Mouse (Mus musculus) mouse embryonic stem cell (cell line): ENCODE measurements around the gene Ift22.

Experiments used
- in situ Hi-C, 2 experiments: fragments of 300-500 bp; cut with MboI; formaldehyde crosslinking; loops; 1 replicate in 1 of 2; 3 replicates in 1 of 2; pipeline ENCODE4 v1.14.3; 2019 to 2020; ENCODE audit warnings: low sequenced_read_pairs in 2 of 2, low pct_unique_long_range_greater_than_20kb in 1 of 2, mixed read lengths in 1 of 2; ENCODE audit not compliant: unreplicated experiment in 1 of 2

Gene Ift22

GRCm38 (mm10) chr5:136894840-136895528 lies 13.0 kb upstream of the Ift22 start:
- in situ Hi-C loops, result no loop called here

- in situ Hi-C loops, result no loop called here
These were observed 12.4 kb upstream of the Ift22 start for GRCm38 (mm10) chr5:136895529-136895963.

GRCm38 (mm10) chr5:136904621-136905020 lies 3.3 kb upstream of the Ift22 start:
- in situ Hi-C loops, result loop anchor here in 1 of 2 experiments (5.0 kb wide), 1 partner anchor 112 kb away; no protein-coding TSS in a partner anchor

GRCm38 (mm10) chr5:136905630-136906029 lies 2.3 kb upstream of the Ift22 start:
- in situ Hi-C loops, result no loop called here

DNA sequence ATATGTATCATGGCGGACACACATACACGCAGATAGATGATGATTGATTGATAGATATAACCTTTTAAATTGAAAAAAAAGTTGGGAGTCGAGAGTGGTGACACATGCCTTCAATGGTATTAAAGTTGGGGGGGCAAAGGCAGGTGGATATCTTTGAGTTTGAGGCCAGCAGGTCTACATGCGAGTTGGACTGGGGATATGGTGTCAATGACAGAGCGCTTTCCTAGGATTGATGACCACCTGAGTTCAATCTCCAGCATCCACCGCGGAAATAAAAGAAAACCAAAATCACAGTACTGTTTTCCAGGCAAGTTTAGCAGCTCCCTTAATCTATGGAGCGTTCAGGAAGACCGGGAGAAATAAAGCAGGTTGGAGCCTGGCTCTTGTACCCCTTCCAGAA lies 363 bp upstream of the Ift22 start:
- in situ Hi-C loops, result no loop called here

DNA sequence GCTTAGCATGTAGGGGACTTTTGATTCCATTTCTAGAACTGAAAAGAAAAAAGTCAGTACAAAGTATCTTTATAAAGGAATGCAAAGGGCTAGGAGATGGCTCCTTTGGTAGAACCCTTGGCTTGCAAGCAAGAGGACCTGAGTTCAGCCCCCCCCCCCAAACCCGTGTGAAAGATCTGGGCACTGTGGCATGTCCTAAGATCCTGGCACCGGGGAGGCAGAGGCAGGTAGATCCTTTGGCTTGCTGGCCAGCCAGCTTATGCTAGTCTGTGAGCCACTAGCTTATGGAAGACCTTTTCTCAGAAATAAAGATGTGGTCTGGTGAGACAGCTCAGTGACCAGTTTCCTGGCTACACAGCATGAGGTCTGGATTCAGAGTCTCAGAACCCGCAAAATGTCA lies 6.2 kb downstream of the Ift22 start:
- in situ Hi-C loops, result no loop called here

DNA sequence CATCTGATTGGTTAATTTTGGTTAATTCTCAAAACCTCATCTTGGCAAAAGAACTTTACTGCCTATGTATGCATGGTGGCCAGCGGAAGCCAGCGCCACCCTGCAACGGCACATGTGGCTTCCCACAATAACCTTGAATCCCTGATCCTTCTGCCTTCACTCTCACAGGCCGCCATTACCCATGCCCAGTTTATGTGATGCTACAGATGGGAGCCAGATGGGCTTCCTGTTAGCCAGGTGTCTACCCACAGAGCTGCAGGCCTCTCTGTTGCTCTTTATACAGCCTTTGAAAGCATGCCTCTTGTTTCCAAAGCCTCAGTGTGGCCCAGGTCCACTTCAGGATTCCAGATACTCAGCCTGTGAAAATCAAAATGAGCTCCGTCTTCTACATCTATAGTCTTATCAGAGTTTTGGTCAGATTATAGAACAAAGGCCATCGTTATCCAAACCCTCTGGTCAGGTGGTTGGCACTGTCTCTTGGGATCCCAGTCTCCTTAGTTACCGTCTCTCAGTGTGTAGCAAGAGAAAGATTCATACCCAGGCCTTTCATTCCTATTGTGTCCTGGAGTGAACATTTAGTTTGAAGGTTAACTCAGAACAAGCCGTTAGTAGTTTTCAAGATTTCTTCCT lies 9.8 kb downstream of the Ift22 start:
- in situ Hi-C loops, result no loop called here

DNA sequence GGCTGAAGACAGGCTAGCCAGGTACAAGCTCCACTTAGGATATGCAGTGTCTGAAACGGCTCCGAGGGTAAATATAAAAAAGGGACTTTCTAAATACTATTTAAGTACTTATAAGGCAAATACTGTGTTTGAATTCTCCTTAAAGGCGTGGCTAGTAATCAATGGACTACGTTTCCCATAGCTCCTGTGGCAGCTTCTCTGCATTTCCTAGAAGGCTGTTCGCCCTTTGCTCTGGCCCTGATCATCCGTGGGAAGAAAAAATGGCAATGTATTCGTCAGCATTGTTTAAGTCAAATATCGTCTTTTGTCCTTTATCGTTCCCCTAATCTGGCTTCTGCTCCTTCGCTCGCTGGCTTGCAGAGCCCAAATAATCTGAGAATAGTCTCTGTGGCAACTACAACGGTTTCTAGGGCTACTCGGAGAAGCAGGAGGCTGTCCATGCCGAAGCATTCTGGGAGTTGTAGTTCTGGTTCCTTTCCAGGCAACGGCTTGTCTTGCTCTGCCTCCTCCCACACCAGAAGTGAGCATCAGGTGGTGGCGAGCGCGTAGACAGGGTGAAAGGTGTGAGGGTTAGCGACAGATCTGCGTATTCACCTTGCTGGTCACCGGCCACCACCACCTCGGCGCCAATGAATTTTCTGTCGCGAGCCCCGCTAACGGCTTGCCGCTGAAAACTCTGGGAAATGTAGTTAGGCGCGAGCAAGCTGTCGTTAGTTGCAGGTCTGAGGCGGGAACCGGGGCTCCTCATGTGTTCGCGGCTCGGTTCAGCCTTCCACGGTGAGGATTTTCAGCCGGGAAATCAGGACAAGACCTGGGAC lies 10.9 kb downstream of the Ift22 start:
- in situ Hi-C loops, result no loop called here

- in situ Hi-C loops, result loop anchor here (5.0 to 10.0 kb wide), 3 partner anchors 53 to 185 kb away; no protein-coding TSS in a partner anchor
These were observed 11.8 kb downstream of the Ift22 start for GRCm38 (mm10) chr5:136919546-136920301.

DNA sequence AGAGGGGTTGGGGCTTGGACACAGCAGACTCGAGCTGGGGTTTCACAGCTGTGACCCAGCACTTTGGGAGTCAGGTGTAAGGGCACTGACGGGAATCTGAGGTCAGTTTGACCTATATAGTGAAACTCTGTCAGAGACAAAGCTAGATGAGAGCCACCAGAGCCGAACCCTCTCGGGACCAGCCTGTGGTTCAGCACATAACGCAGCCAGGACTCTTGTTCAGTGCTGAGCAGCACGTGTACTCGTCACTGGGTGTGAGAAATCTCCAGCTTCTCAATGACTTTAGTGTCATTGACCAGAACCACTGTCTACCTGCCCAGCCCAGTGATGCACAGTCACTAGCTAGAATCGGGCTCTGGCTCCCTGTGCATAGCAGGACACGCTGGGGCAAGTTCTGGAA lies 14.9 kb downstream of the Ift22 start:
- in situ Hi-C loops, result loop anchor here (5.0 to 10.0 kb wide), 3 partner anchors 49 to 182 kb away; no protein-coding TSS in a partner anchor

- in situ Hi-C loops, result loop anchor here (5.0 to 10.0 kb wide), 3 partner anchors 48 to 181 kb away; no protein-coding TSS in a partner anchor
These were observed 16.0 kb downstream of the Ift22 start for GRCm38 (mm10) chr5:136923751-136924478.

DNA sequence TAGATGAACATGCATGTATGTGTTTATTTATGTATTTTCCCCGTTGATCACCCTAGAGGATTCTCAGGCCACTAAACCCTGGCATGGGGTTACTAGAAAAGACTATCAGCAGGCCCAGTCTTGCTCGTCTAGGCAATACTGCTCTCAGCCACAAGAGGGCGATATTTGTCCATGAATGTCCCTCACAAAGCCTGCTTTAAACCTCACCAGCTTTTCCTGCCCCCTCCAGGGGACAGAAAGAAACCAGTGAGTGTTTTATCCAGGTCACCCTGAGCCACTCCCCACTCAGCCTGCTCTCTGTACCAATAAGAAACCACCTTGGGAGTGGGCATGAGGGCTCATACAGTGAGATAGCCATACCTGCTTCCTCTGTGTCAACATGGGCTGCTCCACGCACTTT lies 21.1 kb downstream of the Ift22 start:
- in situ Hi-C loops, result loop anchor here (10.0 kb wide), 2 partner anchors 46 to 176 kb away; no protein-coding TSS in a partner anchor

- in situ Hi-C loops, result no loop called here
These were observed 23.9 kb downstream of the Ift22 start for GRCm38 (mm10) chr5:136931896-136932295.

DNA sequence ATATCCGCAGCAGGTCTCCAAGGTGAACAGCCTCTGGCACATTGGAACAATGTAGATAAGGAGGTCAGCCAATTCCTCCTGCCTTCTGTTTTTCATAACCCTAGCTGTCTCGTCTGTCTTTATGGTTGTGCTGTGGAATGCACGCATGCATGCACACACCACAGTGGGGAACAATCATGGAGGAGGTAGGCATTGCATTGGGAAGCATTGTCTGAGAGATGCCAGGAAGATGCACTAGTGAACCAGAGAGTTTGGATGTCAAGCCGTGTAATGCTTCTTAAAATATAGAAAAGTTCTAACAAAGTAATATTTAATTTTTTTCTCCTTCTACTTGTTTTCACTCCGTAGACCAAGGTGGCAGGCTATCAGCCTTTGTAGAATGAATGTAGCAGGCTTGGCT lies 25.0 kb downstream of the Ift22 start:
- in situ Hi-C loops, result no loop called here

DNA sequence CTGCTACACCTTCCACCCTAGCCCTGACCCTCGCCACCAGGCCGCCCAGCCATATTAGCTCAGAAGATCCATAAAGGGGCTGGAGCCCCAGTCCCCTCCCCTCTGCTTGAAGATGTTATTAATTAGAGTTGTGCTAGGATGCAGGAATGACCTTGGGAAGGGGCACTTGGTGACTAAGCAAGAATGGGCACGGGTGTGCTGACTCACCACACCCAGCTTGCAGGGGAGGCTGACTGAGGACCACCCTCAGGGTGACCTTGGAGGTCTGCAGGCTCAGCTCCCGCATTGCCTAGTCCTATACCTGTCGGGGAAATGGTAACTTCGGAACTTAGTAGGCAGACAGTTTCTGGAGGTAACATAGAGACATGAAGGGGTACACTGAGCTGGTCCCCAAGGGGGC lies 26.0 kb downstream of the Ift22 start:
- in situ Hi-C loops, result no loop called here

DNA sequence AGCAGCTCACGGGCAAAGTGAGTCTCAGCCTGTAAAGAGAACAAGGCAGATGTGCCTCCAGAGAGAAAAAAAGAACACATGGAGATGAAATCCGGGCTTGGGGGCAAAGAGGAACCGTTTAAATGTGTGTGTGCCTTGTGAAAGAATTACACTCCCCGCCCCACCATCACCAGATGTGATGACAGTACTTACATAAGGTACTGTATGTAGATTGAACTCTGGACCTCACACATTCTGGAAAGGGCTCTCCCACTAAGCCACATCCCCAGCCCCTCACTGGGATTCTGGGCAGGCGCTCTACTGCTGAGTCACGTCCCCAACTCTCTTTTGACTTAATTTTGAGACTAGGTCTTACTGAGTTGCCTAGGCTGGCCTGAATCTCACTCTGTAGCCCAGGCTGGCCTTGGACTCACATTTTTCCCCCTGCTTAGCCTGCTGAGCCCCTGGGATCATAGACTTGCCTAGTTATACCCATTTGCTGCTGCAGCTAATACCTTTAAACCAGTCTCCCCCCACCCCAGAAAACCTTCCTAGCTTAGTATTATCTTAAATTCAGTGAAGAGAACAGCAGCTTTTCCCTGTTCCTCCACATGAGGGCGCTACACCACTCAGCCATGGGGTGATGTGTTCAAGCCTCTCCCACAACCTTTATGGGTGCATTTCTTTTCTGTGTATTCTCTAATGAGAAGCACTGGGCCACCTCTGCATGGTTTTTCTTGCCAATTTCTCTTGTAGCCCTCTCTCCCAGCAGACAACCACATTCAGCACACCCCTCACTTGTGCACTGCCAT lies 28.1 kb downstream of the Ift22 start:
- in situ Hi-C loops, result no loop called here

GRCm38 (mm10) chr5:136936750-136937149 lies 28.8 kb downstream of the Ift22 start:
- in situ Hi-C loops, result no loop called here
